Mouse (Mus musculus) kidney, embryonic 14.5 days (tissue): ENCODE data around the gene Gm49721. TPM values are rescaled to one million over a fixed set of nuclear protein-coding genes. Genes with fewer than 3 reads are reported as not detected.
"Not testable (repeated sequence)": the region's sequence is repeated elsewhere in the genome, so short reads cannot be mapped to it uniquely, and the experiment has no call there.

ENCODE experiments used
- ATAC-seq: fragments of 200-750 bp; cut with Nextera tagmentation; 2 replicates; pipeline ENCODE4 v1.8.0; 2017; ENCODE audit warnings: moderate number of reproducible peaks, mild to moderate bottlenecking, moderate TSS enrichment, moderate library complexity; ENCODE audit not compliant: low FRiP score, low TSS enrichment
- H3K27ac ChIP-seq: fragments of 300-500 bp; sonication (generic); 2 replicates; pipeline ENCODE4 v1.5.1; 2014; ENCODE audit warnings: low read depth, mild to moderate bottlenecking, low read length, moderate library complexity, mixed read lengths
- H3K27me3 ChIP-seq: fragments of 300-500 bp; sonication (generic); 2 replicates; pipeline ENCODE4 v1.6.1; 2014; ENCODE audit warnings: mild to moderate bottlenecking, low read length; ENCODE audit not compliant: control insufficient read depth, insufficient read depth
- H3K36me3 ChIP-seq: fragments of 300-500 bp; sonication (generic); 2 replicates; pipeline ENCODE4 v1.6.1; 2014; ENCODE audit warnings: low read length, mixed read lengths; ENCODE audit not compliant: control insufficient read depth, insufficient read depth
- H3K4me1 ChIP-seq: fragments of 300-500 bp; sonication (generic); 2 replicates; pipeline ENCODE4 v1.6.1; 2014; ENCODE audit warnings: low read length, mixed read lengths; ENCODE audit not compliant: control insufficient read depth, insufficient read depth
- H3K4me2 ChIP-seq: fragments of 300-500 bp; sonication (generic); replicated peaks from 2 replicates; pipeline ENCODE4 v1.6.1; 2014; ENCODE audit warnings: low read depth, mild to moderate bottlenecking, low read length
- H3K4me3 ChIP-seq: fragments of 300-500 bp; sonication (generic); 2 replicates; pipeline ENCODE4 v1.5.1; 2014; ENCODE audit warnings: mild to moderate bottlenecking, low read length
- H3K9ac ChIP-seq: fragments of 300-500 bp; sonication (generic); 2 replicates; pipeline ENCODE4 v1.6.1; 2014; ENCODE audit warnings: low read depth, mild to moderate bottlenecking, low read length, moderate library complexity
- H3K9me3 ChIP-seq: fragments of 300-500 bp; sonication (generic); 2 replicates; pipeline ENCODE4 v1.6.1; 2016; ENCODE audit warnings: low read length; ENCODE audit not compliant: control insufficient read depth
- WGBS: fragments of 180-500 bp; shearing (Covaris S2); extraction: QIAGEN DNeasy Blood & Tissue Kit; methylation state at CpG from one replicate; pipeline ENCODE4 v1.1.7; 2014; 5-methylcytosine and 5-hydroxymethylcytosine counted together
- polyA plus RNA-seq: library from polyadenylated mRNA; unstranded; fragments of >200 nt; fragmentation: Nextera tagmentation; extraction: Ambion mirVana; gene quantifications from 2 replicates; pipeline ENCODE4 v1.2.1, GENCODE M21; 2014

The Gm49721 gene
- polyA plus RNA-seq, 1 experiment from 2014 or later: not detected

GRCm38 (mm10) chr17:7030622-7031174 lies 52.0 kb downstream of the Gm49721 start:
- H3K4me2 ChIP-seq, H3K9me3 ChIP-seq, H3K27ac ChIP-seq, H3K9ac ChIP-seq, H3K27me3 ChIP-seq, H3K4me1 ChIP-seq, H3K36me3 ChIP-seq, H3K4me3 ChIP-seq: not testable (repeated sequence)
- ATAC-seq: peak; percentile 22; the same call in 1 of the 2 replicates
- WGBS: 66% methylated on average over 3 of the region's 6 CpGs

DNA sequence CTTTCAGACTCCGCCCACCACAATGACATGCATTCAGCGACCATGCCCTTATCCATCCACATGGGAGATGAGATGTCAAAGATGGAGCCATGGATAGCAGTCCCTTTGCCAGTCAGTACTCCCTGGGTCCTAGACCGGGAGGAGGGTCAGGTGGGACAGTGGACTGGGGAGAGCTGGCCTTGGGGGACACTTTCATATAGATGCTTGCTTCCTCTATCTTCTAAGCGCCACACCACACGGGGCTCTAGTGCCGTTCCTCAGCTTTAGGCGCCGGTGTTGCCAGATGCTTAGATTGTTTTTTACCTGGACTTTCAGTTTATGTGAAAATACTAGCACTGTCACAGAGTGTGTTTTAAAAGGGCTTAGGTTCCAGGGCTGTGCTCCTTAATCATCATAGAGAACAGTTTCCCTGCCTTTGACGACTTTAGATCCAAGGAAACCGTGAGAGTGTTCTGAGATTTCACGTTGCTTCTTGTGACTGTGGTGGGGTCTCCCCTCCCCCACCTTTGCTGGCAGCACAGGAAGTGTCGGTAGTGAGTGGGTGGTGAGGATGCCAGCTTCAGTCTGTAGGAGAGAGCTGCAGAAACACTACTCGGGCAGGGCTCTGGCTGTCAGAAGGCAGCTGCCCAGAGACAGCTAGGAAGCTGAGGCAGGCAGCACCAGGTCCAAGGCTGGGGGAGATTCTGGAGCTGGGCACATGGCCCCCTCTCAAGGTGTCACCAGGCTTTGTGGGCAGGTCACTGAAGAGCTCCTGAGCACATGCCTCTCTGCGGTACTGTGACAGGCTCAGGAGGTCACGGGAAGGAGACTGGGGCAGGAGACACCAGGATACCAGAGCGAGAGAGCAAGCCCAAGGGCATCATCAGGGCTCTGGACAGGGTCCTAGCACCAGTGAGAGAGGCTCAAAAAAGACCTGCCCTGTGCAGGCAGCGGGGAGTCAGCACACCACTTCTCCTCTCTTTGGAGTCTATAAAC lies 54.8 kb downstream of the Gm49721 start:
- ATAC-seq: peak; percentile 33; the same call in 1 of the 2 replicates
- H3K4me2 ChIP-seq, H3K4me1 ChIP-seq, H3K4me3 ChIP-seq, H3K27me3 ChIP-seq, H3K9ac ChIP-seq, H3K9me3 ChIP-seq, H3K36me3 ChIP-seq, H3K27ac ChIP-seq: not testable (repeated sequence)
- WGBS: 54% methylated on average over 3 of the region's 17 CpGs

DNA sequence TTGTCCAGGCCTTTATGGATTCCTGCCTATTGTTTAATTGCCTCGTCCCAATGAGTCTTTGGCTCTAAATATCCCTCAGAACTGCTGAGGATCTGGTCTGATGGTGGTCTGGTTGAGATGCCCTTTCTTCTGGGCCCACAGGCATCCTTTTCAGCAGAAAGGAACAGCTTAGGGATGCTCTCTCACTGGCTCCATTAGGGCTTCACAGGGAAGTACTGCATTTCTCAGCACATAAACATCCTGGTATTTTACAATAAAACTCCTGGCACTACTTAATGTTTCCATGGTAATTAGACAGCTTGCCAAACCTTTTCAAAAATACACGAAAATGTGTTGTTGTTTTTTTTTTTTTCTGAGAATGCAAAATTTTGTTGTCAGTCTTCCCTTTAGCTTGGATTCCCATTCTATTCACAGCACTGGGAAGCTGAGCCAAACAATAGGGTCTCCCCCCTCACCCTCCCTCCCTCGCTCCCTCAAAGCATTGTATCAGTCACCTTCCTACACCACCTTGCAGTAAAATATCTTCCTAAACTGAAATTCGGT lies 90.4 kb downstream of the Gm49721 start:
- H3K36me3 ChIP-seq, H3K4me2 ChIP-seq, H3K9ac ChIP-seq, H3K9me3 ChIP-seq, H3K4me3 ChIP-seq, H3K27ac ChIP-seq, ATAC-seq, H3K27me3 ChIP-seq, H3K4me1 ChIP-seq: not testable (repeated sequence)
- 90% methylated on average over 2 of the region's 4 CpGs for WGBS

GRCm38 (mm10) chr17:7069561-7070240 lies 91.0 kb downstream of the Gm49721 start:
- not testable (repeated sequence) for H3K4me1 ChIP-seq, ATAC-seq, H3K27ac ChIP-seq, H3K27me3 ChIP-seq, H3K9ac ChIP-seq, H3K4me2 ChIP-seq, H3K36me3 ChIP-seq, H3K9me3 ChIP-seq, H3K4me3 ChIP-seq
- WGBS: 84% methylated on average over 5 of the region's 7 CpGs

- not testable (repeated sequence) for ATAC-seq, H3K4me1 ChIP-seq, H3K27me3 ChIP-seq, H3K36me3 ChIP-seq, H3K9me3 ChIP-seq, H3K9ac ChIP-seq, H3K4me2 ChIP-seq, H3K4me3 ChIP-seq, H3K27ac ChIP-seq
- 32% methylated on average over 3 of the region's 3 CpGs for WGBS
These were observed 95.8 kb downstream of the Gm49721 start for GRCm38 (mm10) chr17:7074494-7074893.

DNA sequence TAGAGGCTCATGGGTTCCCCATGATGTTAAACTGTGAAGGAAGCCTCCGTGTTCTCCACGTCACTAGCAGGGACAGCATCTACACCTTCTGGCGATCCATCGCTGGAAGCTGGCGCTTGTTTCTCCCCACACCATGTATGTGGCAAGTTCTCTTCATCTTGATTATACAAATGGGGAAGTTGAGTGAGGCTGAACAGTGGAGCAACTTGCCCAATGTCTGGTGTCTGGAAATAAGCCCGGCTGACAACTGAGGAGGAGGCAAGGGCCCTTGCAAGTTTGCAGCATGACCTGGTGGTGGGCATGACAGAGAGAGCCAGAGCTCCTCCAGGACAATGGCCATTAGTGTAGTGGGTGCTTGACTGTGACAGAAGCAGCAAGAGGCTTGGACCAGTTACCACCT lies 96.8 kb downstream of the Gm49721 start:
- not testable (repeated sequence) for H3K36me3 ChIP-seq, H3K4me1 ChIP-seq, H3K4me3 ChIP-seq, H3K27me3 ChIP-seq, H3K9me3 ChIP-seq, ATAC-seq, H3K4me2 ChIP-seq, H3K9ac ChIP-seq, H3K27ac ChIP-seq
- 87% methylated on average over 5 of the region's 6 CpGs for WGBS

- not testable (repeated sequence) for H3K27ac ChIP-seq, H3K4me2 ChIP-seq, H3K27me3 ChIP-seq, H3K4me3 ChIP-seq, ATAC-seq, H3K4me1 ChIP-seq, H3K9me3 ChIP-seq, H3K36me3 ChIP-seq, H3K9ac ChIP-seq
- 0% methylated on average over 1 of the region's 4 CpGs for whole genome bisulfite sequencing
These were observed 100.9 kb downstream of the Gm49721 start for GRCm38 (mm10) chr17:7079558-7079957.

- not testable (repeated sequence) for H3K9me3 ChIP-seq, H3K4me1 ChIP-seq, H3K36me3 ChIP-seq, H3K27me3 ChIP-seq, H3K4me2 ChIP-seq, H3K27ac ChIP-seq, H3K9ac ChIP-seq, ATAC-seq, H3K4me3 ChIP-seq
- no CpG with 5 or more reads among the region's 5 CpGs for WGBS
These were observed 105.8 kb downstream of the Gm49721 start for GRCm38 (mm10) chr17:7084523-7084922.
